Mouse (Mus musculus) macrophage (primary cell): ENCODE measurements around the gene Gm45716. TPM values are rescaled to one million over a fixed set of nuclear protein-coding genes. Genes with fewer than 3 reads are reported as not detected.
A peak's percentile ranks its signal among the peaks of the same experiment; 100 is the strongest.

ENCODE experiments used
- H3K27ac ChIP-seq: fragments of 350-480 bp; formaldehyde crosslinking; 2 replicates; pipeline ENCODE4 v1.9.0; 2021
- H3K36me3 ChIP-seq: fragments of 350-480 bp; formaldehyde crosslinking; 2 replicates; pipeline ENCODE4 v1.9.0; 2021; ENCODE audit errors: inconsistent target
- H3K4me3 ChIP-seq: fragments of 350-480 bp; formaldehyde crosslinking; 2 replicates; pipeline ENCODE4 v1.9.0; 2021; ENCODE audit errors: inconsistent target
- H3K79me2 ChIP-seq: fragments of 350-480 bp; formaldehyde crosslinking; 2 replicates; pipeline ENCODE4 v1.9.0; 2021; ENCODE audit errors: inconsistent target
- WGBS: methylation state at CpG from one replicate; pipeline ENCODE4 v1.1.7; 2026; ENCODE audit warnings: inconsistent platforms; ENCODE audit not compliant: missing documents; 5-methylcytosine and 5-hydroxymethylcytosine counted together
- polyA plus RNA-seq: library from polyadenylated mRNA; stranded (reverse); fragments of 250-400 nt; gene quantifications from 3 replicates; pipeline ENCODE4 v1.2.4, GENCODE M21; 2018; ENCODE audit warnings: inconsistent platforms

Gm45716 gene
- polyA plus RNA-seq, 1 experiment from 2014 or later = 0.26 TPM

GRCm38 (mm10) chr11:90184756-90185155, 2.7 kb upstream of the Gm45716 start:
- Histone ChIP-seq H3K27ac (no peak overlapping the region), H3K36me3 (no peaks in the 10 kb centered on the region), H3K4me3 (no peak overlapping the region), H3K79me2 (no peaks in the 10 kb centered on the region)
- WGBS = 69% methylated on average over 4 of the region's 4 CpGs

GRCm38 (mm10) chr11:90190156-90190555, 2.7 kb downstream of the Gm45716 start:
- H3K36me3 ChIP-seq = no peaks in the 10 kb centered on the region
- WGBS = 75% methylated on average over 3 of the region's 3 CpGs

GRCm38 (mm10) chr11:90194946-90195345, 7.5 kb downstream of the Gm45716 start:
- no peak overlapping the region for H3K4me3 ChIP-seq
- no peaks in the 10 kb centered on the region for H3K79me2 ChIP-seq
- no peaks in the 10 kb centered on the region for H3K36me3 ChIP-seq
- H3K27ac ChIP-seq = no peak overlapping the region
- WGBS = 100% methylated on average over 1 of the region's 1 CpGs

More at GRCm38 (mm10) chr11:90190156-90190555, 2.7 kb downstream of the Gm45716 start:
- Histone ChIP-seq H3K79me2 (no peaks in the 10 kb centered on the region), H3K27ac (no peak overlapping the region), H3K4me3 (no peak overlapping the region)

- no peak overlapping the region for H3K4me3 ChIP-seq
- H3K36me3 ChIP-seq = no peaks in the 10 kb centered on the region
- WGBS = 92% methylated on average over 11 of the region's 11 CpGs
- H3K27ac ChIP-seq = no peak overlapping the region
- no peaks in the 10 kb centered on the region for H3K79me2 ChIP-seq
These were observed 8.5 kb downstream of the Gm45716 start for GRCm38 (mm10) chr11:90195756-90196520.

- Histone ChIP-seq H3K36me3 (no peaks in the 10 kb centered on the region), H3K79me2 (no peaks in the 10 kb centered on the region), H3K27ac (no peak overlapping the region), H3K4me3 (no peak overlapping the region)
- WGBS = 80% methylated on average over 12 of the region's 12 CpGs
These were observed 9.2 kb downstream of the Gm45716 start for GRCm38 (mm10) chr11:90196521-90197215.

- Histone ChIP-seq H3K79me2 (no peaks in the 10 kb centered on the region), H3K4me3 (no peak overlapping the region), H3K27ac (no peak overlapping the region), H3K36me3 (no peaks in the 10 kb centered on the region)
- WGBS = 57% methylated on average over 5 of the region's 5 CpGs
These were observed 10.6 kb downstream of the Gm45716 start for GRCm38 (mm10) chr11:90198048-90198447.

GRCm38 (mm10) chr11:90200826-90201225, 13.3 kb downstream of the Gm45716 start:
- 90% methylated on average over 2 of the region's 2 CpGs for WGBS
- H3K27ac ChIP-seq = peak overlapping the region; percentile 29; the same call in 1 of the 2 replicates
- no peaks in the 10 kb centered on the region for H3K36me3 ChIP-seq
- H3K4me3 ChIP-seq = no peak overlapping the region
- no peaks in the 10 kb centered on the region for H3K79me2 ChIP-seq

- Histone ChIP-seq H3K79me2 (no peaks in the 10 kb centered on the region), H3K36me3 (no peaks in the 10 kb centered on the region), H3K4me3 (no peak overlapping the region), H3K27ac (no peak overlapping the region)
- WGBS = 96% methylated on average over 7 of the region's 7 CpGs
These were observed 26.8 kb downstream of the Gm45716 start for GRCm38 (mm10) chr11:90214246-90214645.

GRCm38 (mm10) chr11:90220022-90220645, 32.7 kb downstream of the Gm45716 start:
- no peaks in the 10 kb centered on the region for H3K36me3 ChIP-seq
- H3K27ac ChIP-seq = peak overlapping the region; percentile 40
- no peak overlapping the region for H3K4me3 ChIP-seq
- H3K79me2 ChIP-seq = no peaks in the 10 kb centered on the region
- WGBS = 15% methylated on average over 6 of the region's 6 CpGs

- no peak overlapping the region for H3K4me3 ChIP-seq
- H3K36me3 ChIP-seq = no peaks in the 10 kb centered on the region
- WGBS = 51% methylated on average over 2 of the region's 2 CpGs
- no peaks in the 10 kb centered on the region for H3K79me2 ChIP-seq
- H3K27ac ChIP-seq = peak overlapping the region; percentile 40
These were observed 33.3 kb downstream of the Gm45716 start for GRCm38 (mm10) chr11:90220750-90221149.

GRCm38 (mm10) chr11:90224914-90225470, 37.5 kb downstream of the Gm45716 start:
- no peaks in the 10 kb centered on the region for H3K79me2 ChIP-seq
- peak overlapping the region; percentile 95 for H3K27ac ChIP-seq
- 2% methylated on average over 11 of the region's 11 CpGs for WGBS
- no peaks in the 10 kb centered on the region for H3K36me3 ChIP-seq
- no peak overlapping the region for H3K4me3 ChIP-seq

GRCm38 (mm10) chr11:90227000-90227922, 39.8 kb downstream of the Gm45716 start:
- H3K27ac ChIP-seq = peak overlapping the region; percentile 37
- no peak overlapping the region for H3K4me3 ChIP-seq
- H3K36me3 ChIP-seq = no peaks in the 10 kb centered on the region
- 65% methylated on average over 11 of the region's 12 CpGs for WGBS
- no peaks in the 10 kb centered on the region for H3K79me2 ChIP-seq

- Histone ChIP-seq H3K79me2 (no peaks in the 10 kb centered on the region), H3K4me3 (no peak overlapping the region), H3K36me3 (no peaks in the 10 kb centered on the region), H3K27ac (peak overlapping the region; percentile 37)
- 87% methylated on average over 9 of the region's 9 CpGs for WGBS
These were observed 40.9 kb downstream of the Gm45716 start for GRCm38 (mm10) chr11:90228251-90228949.
